Mouse (Mus musculus) G1E (cell line): Measurements from ENCODE around the gene Ddn. TPM values are rescaled to one million over a fixed set of nuclear protein-coding genes. Genes with fewer than 3 reads are reported as not detected.

Experiments
- ATAC-seq: 2 replicates; pipeline ENCODE4 v1.8.0; 2016; ENCODE audit warnings: mild to moderate bottlenecking; ENCODE audit not compliant: insufficient number of reproducible peaks, poor library complexity, low FRiP score, severe bottlenecking; ENCODE audit errors: extremely low read depth
- DNase-seq: peaks from one replicate; pipeline ENCODE4 v3.0.0; 2012; ENCODE audit warnings: low spot score
- H3K27me3 ChIP-seq: 2 replicates; pipeline ENCODE4 v1.6.1; 2012; ENCODE audit warnings: mild to moderate bottlenecking, low read length, inconsistent platforms; ENCODE audit not compliant: insufficient read depth
- H3K36me3 ChIP-seq: replicated peaks from 2 replicates; pipeline ENCODE3; 2012; ENCODE audit warnings: mild to moderate bottlenecking, inconsistent platforms
- H3K4me1 ChIP-seq: 2 replicates; pipeline ENCODE4 v1.6.1; 2012; ENCODE audit warnings: low read depth, low read length, inconsistent platforms, mixed read lengths; ENCODE audit not compliant: insufficient read depth
- H3K4me3 ChIP-seq: 2 replicates; pipeline ENCODE4 v1.5.1; 2012; ENCODE audit warnings: low read depth, mild to moderate bottlenecking, inconsistent platforms, low read length, moderate library complexity, mixed read lengths
- H3K9me3 ChIP-seq: replicated peaks from 2 replicates; pipeline ENCODE4 v1.6.1; 2012; ENCODE audit warnings: inconsistent platforms
- CTCF ChIP-seq: IDR thresholded peaks from 2 replicates; pipeline ENCODE4 v1.5.1; 2012; ENCODE audit warnings: low read depth, low read length, inconsistent platforms, mixed read lengths
- GATA1 ChIP-seq: IDR thresholded peaks from 2 replicates; pipeline ENCODE4 v1.6.1; 2012; ENCODE audit warnings: borderline replicate concordance, low read length, inconsistent platforms, mixed read lengths
- GATA2 ChIP-seq: IDR thresholded peaks from 2 replicates; pipeline ENCODE4 v1.6.1; 2012; ENCODE audit warnings: low read depth, low read length, inconsistent platforms, borderline replicate concordance
- POLR2AphosphoS5 ChIP-seq: IDR thresholded peaks from 2 replicates; pipeline ENCODE4 v1.6.1; 2012; ENCODE audit warnings: low read depth, low read length, inconsistent platforms; ENCODE audit not compliant: insufficient replicate concordance
- TAL1 ChIP-seq: conservative IDR thresholded peaks from 2 replicates; pipeline ENCODE4 v1.6.1; 2012; ENCODE audit warnings: low read depth, low read length, inconsistent platforms, mixed read lengths
- polyA plus RNA-seq: library from polyadenylated mRNA; stranded (reverse); fragments of >175 nt; gene quantifications from 2 replicates; pipeline ENCODE4 v1.2.3, GENCODE M21; 2012
- total RNA-seq, 2 experiments: library from RNA; stranded (forward) in 1 of 2; stranded (reverse) in 1 of 2; fragments of 200-1000 nt in 1 of 2; fragments of >200 nt in 1 of 2; fragmentation: Nextera tagmentation in 1 of 2; gene quantifications; 2 replicates each; pipeline ENCODE4 v1.2.3; 2014 to 2017

Gene Ddn
- total and polyA plus RNA-seq, 3 experiments: 0.08 to 0.22 TPM; not detected in 1

GRCm38 (mm10) chr15:98754125-98754524 lies 55.2 kb downstream of the Ddn start:
- ATAC-seq (no peak), DNase-seq (no peak)
- H3K4me1 ChIP-seq: peaks cover 30% of the 10 kb centered on the region
- no peaks in the 10 kb centered on the region for H3K9me3 ChIP-seq
- no peak overlapping the region for H3K4me3 ChIP-seq
- H3K27me3 ChIP-seq: no peaks in the 10 kb centered on the region
- TF ChIP-seq TAL1 (no peak), POLR2AphosphoS5 (no peak), CTCF (no peak), GATA2 (no peak), GATA1 (no peak)
- H3K36me3 ChIP-seq: peaks cover 89% of the 10 kb centered on the region

Other genes starting within 250 kb of the Ddn start
Only the 20 nearest of the 21 such genes appear.
- 76.1 and 84.6 TPM in 2 replicates for gene Ccnt1, start 238.6 kb downstream of the Ddn start, total RNA-seq (2014; fragmentation: Nextera tagmentation)
- 74.6 and 78.2 TPM in 2 replicates for gene Ccnt1, start 238.6 kb downstream of the Ddn start, total RNA-seq (2017)
- 5.7 and 6.4 TPM in 2 replicates for gene Ccnt1, start 238.6 kb downstream of the Ddn start, polyA plus RNA-seq
- not detected in 2 replicates for gene 4930415O20Rik, start 238.5 kb downstream of the Ddn start, total RNA-seq (2014; fragmentation: Nextera tagmentation)
- not detected in 2 replicates for gene 4930415O20Rik, start 238.5 kb downstream of the Ddn start, total RNA-seq (2017)
- not detected in 2 replicates for gene 4930415O20Rik, start 238.5 kb downstream of the Ddn start, polyA plus RNA-seq
- 5.0 TPM in 1 of 2 replicates, not detected in the other for gene Adcy6, start 199.4 kb downstream of the Ddn start, total RNA-seq (2014; fragmentation: Nextera tagmentation)
- 0.22 TPM in 1 of 2 replicates, not detected in the other for gene Adcy6, start 199.4 kb downstream of the Ddn start, total RNA-seq (2017)
- gene Adcy6, start 199.4 kb downstream of the Ddn start, polyA plus RNA-seq: not detected in 2 replicates
- gene Cacnb3, start 178.7 kb downstream of the Ddn start, total RNA-seq (2014; fragmentation: Nextera tagmentation): 0.29 TPM in 1 of 2 replicates, not detected in the other
- gene Cacnb3, start 178.7 kb downstream of the Ddn start, total RNA-seq (2017): 0.12 and 0.22 TPM in 2 replicates
- 0.14 and 0.22 TPM in 2 replicates for gene Cacnb3, start 178.7 kb downstream of the Ddn start, polyA plus RNA-seq
- gene Ddx23, start 146.6 kb downstream of the Ddn start, total RNA-seq (2014; fragmentation: Nextera tagmentation): 61.4 and 66.6 TPM in 2 replicates
- 101 and 154 TPM in 2 replicates for gene Ddx23, start 146.6 kb downstream of the Ddn start, total RNA-seq (2017)
- 100 and 112 TPM in 2 replicates for gene Ddx23, start 146.6 kb downstream of the Ddn start, polyA plus RNA-seq
- gene Rnd1, start 132.0 kb downstream of the Ddn start, total RNA-seq (2014; fragmentation: Nextera tagmentation): 3.2 and 3.3 TPM in 2 replicates
- 1.2 and 1.5 TPM in 2 replicates for gene Rnd1, start 132.0 kb downstream of the Ddn start, total RNA-seq (2017)
- 1.0 and 1.1 TPM in 2 replicates for gene Rnd1, start 132.0 kb downstream of the Ddn start, polyA plus RNA-seq
- 1.0 TPM in 1 of 2 replicates, not detected in the other for gene Ccdc65, start 101.3 kb downstream of the Ddn start, total RNA-seq (2014; fragmentation: Nextera tagmentation)
- 0.06 and 0.60 TPM in 2 replicates for gene Ccdc65, start 101.3 kb downstream of the Ddn start, total RNA-seq (2017)
- not detected in 2 replicates for gene Ccdc65, start 101.3 kb downstream of the Ddn start, polyA plus RNA-seq
- 11.5 and 14.1 TPM in 2 replicates for gene Fkbp11, start 81.3 kb downstream of the Ddn start, total RNA-seq (2014; fragmentation: Nextera tagmentation)
- gene Fkbp11, start 81.3 kb downstream of the Ddn start, total RNA-seq (2017): 6.2 and 6.7 TPM in 2 replicates
- gene Fkbp11, start 81.3 kb downstream of the Ddn start, polyA plus RNA-seq: 20.2 and 23.8 TPM in 2 replicates
- 60.9 and 65.0 TPM in 2 replicates for gene Arf3, start 46.3 kb downstream of the Ddn start, total RNA-seq (2014; fragmentation: Nextera tagmentation)
- gene Arf3, start 46.3 kb downstream of the Ddn start, total RNA-seq (2017): 37.9 and 41.6 TPM in 2 replicates
- 55.4 and 58.2 TPM in 2 replicates for gene Arf3, start 46.3 kb downstream of the Ddn start, polyA plus RNA-seq
- not detected in 2 replicates for gene Wnt10b, start 31.3 kb downstream of the Ddn start, total RNA-seq (2014; fragmentation: Nextera tagmentation)
- 0.27 TPM in 1 of 2 replicates, not detected in the other for gene Wnt10b, start 31.3 kb downstream of the Ddn start, total RNA-seq (2017)
- 0.05 and 0.09 TPM in 2 replicates for gene Wnt10b, start 31.3 kb downstream of the Ddn start, polyA plus RNA-seq
- not detected in 2 replicates for gene Wnt1, start 19.6 kb downstream of the Ddn start, total RNA-seq (2014; fragmentation: Nextera tagmentation)
- gene Wnt1, start 19.6 kb downstream of the Ddn start, total RNA-seq (2017): not detected in 2 replicates
- not detected in 2 replicates for gene Wnt1, start 19.6 kb downstream of the Ddn start, polyA plus RNA-seq
- gene Prkag1, start 22.0 kb upstream of the Ddn start, total RNA-seq (2014; fragmentation: Nextera tagmentation): 62.8 and 72.4 TPM in 2 replicates
- gene Prkag1, start 22.0 kb upstream of the Ddn start, total RNA-seq (2017): 114 and 150 TPM in 2 replicates
- gene Prkag1, start 22.0 kb upstream of the Ddn start, polyA plus RNA-seq: 106 and 142 TPM in 2 replicates
- gene Kmt2d, start 61.7 kb upstream of the Ddn start, total RNA-seq (2014; fragmentation: Nextera tagmentation): 141 and 150 TPM in 2 replicates
- gene Kmt2d, start 61.7 kb upstream of the Ddn start, total RNA-seq (2017): 22.1 and 27.0 TPM in 2 replicates
- gene Kmt2d, start 61.7 kb upstream of the Ddn start, polyA plus RNA-seq: 42.8 and 57.8 TPM in 2 replicates
- gene Rhebl1, start 85.0 kb upstream of the Ddn start, total RNA-seq (2014; fragmentation: Nextera tagmentation): 5.2 and 8.4 TPM in 2 replicates
- gene Rhebl1, start 85.0 kb upstream of the Ddn start, total RNA-seq (2017): 7.8 and 8.0 TPM in 2 replicates
- 2.7 and 2.9 TPM in 2 replicates for gene Rhebl1, start 85.0 kb upstream of the Ddn start, polyA plus RNA-seq
- gene Dhh, start 89.0 kb upstream of the Ddn start, total RNA-seq (2014; fragmentation: Nextera tagmentation): not detected in 2 replicates
- gene Dhh, start 89.0 kb upstream of the Ddn start, total RNA-seq (2017): 0.05 and 0.06 TPM in 2 replicates
- not detected in 2 replicates for gene Dhh, start 89.0 kb upstream of the Ddn start, polyA plus RNA-seq
- gene Lmbr1l, start 108.7 kb upstream of the Ddn start, total RNA-seq (2014; fragmentation: Nextera tagmentation): 10.9 and 17.1 TPM in 2 replicates
- 4.5 and 7.4 TPM in 2 replicates for gene Lmbr1l, start 108.7 kb upstream of the Ddn start, total RNA-seq (2017)
- 9.6 and 9.7 TPM in 2 replicates for gene Lmbr1l, start 108.7 kb upstream of the Ddn start, polyA plus RNA-seq
- gene Tuba1b, start 125.1 kb upstream of the Ddn start, total RNA-seq (2014; fragmentation: Nextera tagmentation): 1,654 and 1,866 TPM in 2 replicates
- 717 and 929 TPM in 2 replicates for gene Tuba1b, start 125.1 kb upstream of the Ddn start, total RNA-seq (2017)
- gene Tuba1b, start 125.1 kb upstream of the Ddn start, polyA plus RNA-seq: 255 and 384 TPM in 2 replicates
- gene Gm49450, start 144.1 kb upstream of the Ddn start, total RNA-seq (2014; fragmentation: Nextera tagmentation): not detected in 2 replicates
- gene Gm49450, start 144.1 kb upstream of the Ddn start, total RNA-seq (2017): not detected in 2 replicates
- not detected in 2 replicates for gene Gm49450, start 144.1 kb upstream of the Ddn start, polyA plus RNA-seq
- 11.6 and 22.3 TPM in 2 replicates for gene Tuba1a, start 144.2 kb upstream of the Ddn start, total RNA-seq (2014; fragmentation: Nextera tagmentation)
- 35.9 and 52.0 TPM in 2 replicates for gene Tuba1a, start 144.2 kb upstream of the Ddn start, total RNA-seq (2017)
- gene Tuba1a, start 144.2 kb upstream of the Ddn start, polyA plus RNA-seq: 1.4 and 3.3 TPM in 2 replicates
- gene Tuba1c, start 220.4 kb upstream of the Ddn start, total RNA-seq (2014; fragmentation: Nextera tagmentation): 856 and 1,023 TPM in 2 replicates
- gene Tuba1c, start 220.4 kb upstream of the Ddn start, total RNA-seq (2017): 252 and 273 TPM in 2 replicates
- gene Tuba1c, start 220.4 kb upstream of the Ddn start, polyA plus RNA-seq: 47.1 and 72.7 TPM in 2 replicates